Mouse (Mus musculus) megakaryocyte, embryonic 14.5 days (primary cell): ENCODE measurements around the gene Tmem30a.

Experiments used
- FLI1 ChIP-seq: IDR thresholded peaks from 2 replicates; pipeline ENCODE4 v1.6.1; 2012; ENCODE audit warnings: low read length, inconsistent platforms, mixed read lengths
- GATA1 ChIP-seq: IDR thresholded peaks from 3 replicates; pipeline ENCODE4 v1.6.1; 2012; ENCODE audit warnings: mixed read lengths, low read length, inconsistent platforms, borderline replicate concordance

- TF ChIP-seq GATA1, result no peak
- no peak for TF ChIP-seq FLI1
Observed at GRCm38 (mm10) chr9:79823438-79823837, 30.1 kb upstream of the Tmem30a start.
